Mouse (Mus musculus) cerebellum, adult 8-10 months (tissue): Measurements from ENCODE around the gene Vmn1r123.
"Not testable (repeated sequence)": the region's sequence is repeated elsewhere in the genome, so short reads cannot be mapped to it uniquely, and the experiment has no call there.

Experiments
- DNase-seq: peaks from one replicate; pipeline ENCODE4 v3.0.0; 2022

The Vmn1r123 gene

DNA sequence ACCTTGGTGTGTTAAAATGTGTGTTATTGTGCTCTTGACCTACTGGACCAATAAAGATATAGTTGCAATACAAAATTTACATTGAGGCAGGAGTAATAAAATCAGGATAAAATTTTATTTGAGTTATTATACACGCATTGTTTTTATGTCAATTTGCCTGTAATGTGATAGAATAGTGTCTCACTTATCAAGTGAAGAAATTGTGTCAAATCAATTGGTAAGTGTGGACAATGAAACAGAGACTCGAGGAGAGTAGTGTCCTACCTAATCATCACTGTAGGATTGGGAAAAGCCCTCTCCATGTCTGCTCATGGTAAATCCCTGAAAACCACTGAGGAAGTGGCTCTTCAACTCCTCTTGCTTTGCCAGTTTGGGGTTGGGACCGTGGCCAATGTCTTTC, at the start of gene Vmn1r123:
Gene Vmn1r123 (plus strand): TSS at position 301 of the 400 bp plus-strand sequence.
- DNase-seq = not testable (repeated sequence)

DNA sequence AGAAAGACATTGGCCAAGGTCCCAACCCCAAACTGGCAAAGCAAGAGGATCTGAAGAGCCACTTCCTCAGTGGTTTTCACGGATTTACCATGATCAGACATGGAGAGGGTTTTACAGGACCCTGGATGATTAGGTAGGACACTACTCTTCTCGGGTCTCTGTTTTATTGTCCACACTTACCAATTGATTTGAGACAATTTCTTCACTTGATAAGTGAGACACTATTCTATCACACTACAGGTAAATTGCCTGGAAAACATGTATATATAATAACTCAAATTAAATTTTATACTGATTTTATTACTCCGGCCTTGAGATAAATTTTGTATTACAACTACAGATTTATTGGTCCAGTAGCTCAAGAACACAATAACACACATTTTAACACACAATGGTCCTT, 28.0 kb upstream of the Vmn1r123 start, which contains the start of gene Vmn1r122:
Gene Vmn1r122 (minus strand): TSS at position 101 of the 400 bp plus-strand sequence.
- DNase-seq = not testable (repeated sequence)

DNA sequence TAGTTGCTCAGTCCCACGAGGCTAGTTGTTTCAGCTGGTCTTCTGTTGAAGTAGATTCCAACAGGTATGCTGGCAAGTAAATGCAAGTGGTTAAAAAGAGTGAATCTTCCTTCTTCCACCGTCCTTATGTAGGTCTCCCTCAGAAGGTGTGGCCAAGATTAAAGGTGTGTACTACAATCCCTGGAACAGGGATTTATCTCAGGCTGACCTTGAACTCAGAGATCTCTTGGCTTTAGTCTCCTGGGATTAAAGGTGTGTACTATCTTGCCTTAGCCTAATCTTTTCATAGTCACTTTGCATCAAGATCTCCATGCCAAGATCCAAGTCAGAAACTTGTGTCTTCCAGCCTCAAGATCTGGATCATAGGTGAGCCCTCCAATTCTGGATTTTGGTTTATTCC, 28.3 kb downstream of the Vmn1r123 start, which contains the start of gene Gm5157:
Gene Gm5157 (minus strand): TSS at position 101 of the 400 bp plus-strand sequence.
- DNase-seq = not testable (repeated sequence)
